Mouse (Mus musculus): ENCODE data around the gene Gm609.

DNA sequence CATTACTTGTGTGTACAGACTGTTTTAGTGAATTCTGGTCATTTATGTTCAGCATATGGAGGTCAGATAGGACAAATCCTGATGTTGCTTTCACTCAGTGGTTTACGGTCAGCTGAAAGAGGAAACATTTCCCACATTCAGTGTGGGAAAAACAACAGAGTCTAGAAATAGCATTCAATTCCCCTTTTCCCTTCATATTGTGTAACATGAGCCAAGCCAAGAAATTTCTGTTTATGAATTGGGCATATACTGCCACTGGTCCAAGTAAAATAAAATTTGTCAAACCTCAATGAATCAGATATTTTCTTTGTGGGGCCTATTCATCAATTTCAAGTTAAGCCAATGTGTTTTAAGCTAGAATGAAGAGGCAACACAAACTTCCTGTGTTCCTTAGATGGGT is 121.7 kb downstream of the Gm609 start:
- TF ChIP-seq CTCF (IDR thresholded peaks at IDR 0.05; ENCODE audit: extremely low read depth, insufficient read depth, low read length) (no peak), POLR2A (IDR thresholded peaks at IDR 0.05; ENCODE audit: extremely low read depth, insufficient read depth, low read length) (no peak)

Measured in cortical plate, adult 2 months (tissue).